Mouse (Mus musculus): ENCODE results near the gene Crocc. TPM values are rescaled to one million over a fixed set of nuclear protein-coding genes. Genes with fewer than 3 reads are reported as not detected.

Gene Crocc
- total RNA-seq, 2 experiments from 2014 or later, result 2.0 to 2.5 TPM

- DNase-seq (ENCODE audit: low spot score), result no peak
These were observed 7.2 kb upstream of the Crocc start for GRCm38 (mm10) chr4:141067516-141068046.

DNA sequence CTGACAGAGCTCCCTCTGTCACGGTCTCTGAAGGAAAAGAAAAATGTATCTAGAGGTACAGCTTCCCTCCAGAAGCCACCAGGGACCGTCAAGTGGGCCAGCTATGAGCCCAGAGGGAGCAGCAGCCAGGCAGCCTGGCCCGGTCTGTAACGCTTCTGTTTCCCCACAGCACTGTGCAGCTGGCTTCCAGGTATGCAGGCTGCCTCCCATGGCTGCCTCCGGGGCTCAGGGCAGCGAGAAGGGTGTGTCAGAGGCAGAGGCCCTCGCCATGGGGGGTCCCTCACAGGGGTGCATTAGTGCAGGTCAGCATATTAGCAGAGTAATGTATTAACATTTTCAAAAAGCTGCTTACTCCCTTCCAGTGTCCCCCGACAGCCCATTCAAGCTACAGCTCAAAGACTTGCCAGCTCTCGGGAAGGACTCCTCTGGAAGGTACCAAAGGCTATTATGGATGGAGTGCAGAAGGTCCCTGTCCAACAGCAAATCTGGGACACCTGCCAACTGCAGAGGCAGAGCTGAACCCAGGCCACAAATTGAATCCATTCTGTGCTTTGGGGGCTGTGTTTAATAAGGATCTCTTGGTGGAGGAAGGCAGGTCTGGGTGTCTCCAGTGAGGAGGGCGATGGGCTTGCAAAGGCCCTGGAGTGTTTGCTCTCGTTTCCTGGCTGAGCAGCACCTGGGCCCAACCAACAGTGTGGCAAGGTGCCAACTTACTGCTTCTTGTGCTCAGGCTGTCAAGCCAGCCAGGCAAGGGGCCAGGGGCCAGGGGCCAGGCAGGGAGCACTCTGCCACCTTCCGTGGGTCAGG is 6.6 kb upstream of the Crocc start:
- DNase-seq (ENCODE audit: low spot score), result peak; percentile 49

- peak; percentile 72 for DNase-seq (ENCODE audit: low spot score)
These were observed 4.8 kb upstream of the Crocc start for GRCm38 (mm10) chr4:141065123-141065522.

GRCm38 (mm10) chr4:141064104-141064659 is 3.8 kb upstream of the Crocc start:
- no peak for DNase-seq (ENCODE audit: low spot score)

DNA sequence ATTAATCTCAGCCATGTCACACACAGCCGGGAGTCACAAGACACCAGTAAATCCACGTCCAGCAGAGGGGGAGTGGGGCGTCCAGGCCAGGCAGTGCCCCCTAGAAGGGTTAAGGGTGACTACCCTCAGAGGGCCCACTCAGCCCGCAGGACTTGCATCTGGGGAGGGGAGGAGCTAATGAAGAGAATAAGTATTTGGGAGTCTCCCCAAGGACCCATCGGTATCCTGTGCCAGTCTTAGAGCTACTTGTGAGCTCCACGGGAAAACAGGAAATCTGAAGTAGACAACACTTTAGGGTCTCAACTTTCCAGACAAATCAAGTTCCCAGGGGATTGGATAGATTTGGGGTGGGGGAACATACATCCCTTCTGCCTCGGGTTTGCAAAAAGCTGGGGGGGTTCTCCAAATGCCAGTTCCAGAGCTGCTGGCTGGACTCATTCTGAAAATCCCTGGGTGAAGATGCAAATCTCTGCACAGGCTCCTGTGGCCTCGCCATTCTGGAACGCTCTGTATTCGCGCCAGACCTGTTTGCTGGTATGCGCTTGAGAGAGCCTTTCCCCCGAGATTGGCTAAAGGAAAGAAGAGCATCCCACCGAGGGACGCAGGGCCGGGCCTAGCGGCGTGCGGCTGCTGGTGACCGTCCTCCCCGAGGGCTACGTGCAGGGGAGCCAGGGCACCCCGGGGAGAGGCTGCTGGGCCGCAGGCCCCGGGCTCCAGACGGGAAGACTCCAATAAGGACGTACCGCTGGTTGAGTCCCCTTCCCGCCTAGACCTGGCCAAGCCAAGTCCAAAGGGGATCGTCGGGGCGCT is 529 bp downstream of the Crocc start:
- no peak for DNase-seq (ENCODE audit: low spot score)

DNA sequence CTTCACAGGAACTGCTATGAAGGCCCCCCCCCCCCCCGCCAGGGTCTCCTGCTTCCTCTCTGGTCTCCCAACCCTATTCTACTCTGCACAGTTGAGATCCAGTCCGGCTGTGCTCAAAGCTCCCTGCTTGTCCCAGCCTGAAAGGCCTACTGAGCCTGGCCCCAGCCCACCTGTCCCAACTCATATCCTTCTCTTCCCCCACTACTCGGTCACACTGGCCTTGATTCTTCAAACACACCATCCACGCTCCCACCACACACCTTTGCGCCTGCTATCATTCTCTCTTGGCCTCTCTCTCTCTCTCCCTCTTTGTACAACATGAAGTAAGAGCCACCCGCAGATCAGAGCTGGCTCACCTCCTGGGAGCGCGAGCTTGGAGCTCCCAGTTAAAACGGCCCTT is 1.5 kb downstream of the Crocc start:
- no peak for DNase-seq (ENCODE audit: low spot score)

DNA sequence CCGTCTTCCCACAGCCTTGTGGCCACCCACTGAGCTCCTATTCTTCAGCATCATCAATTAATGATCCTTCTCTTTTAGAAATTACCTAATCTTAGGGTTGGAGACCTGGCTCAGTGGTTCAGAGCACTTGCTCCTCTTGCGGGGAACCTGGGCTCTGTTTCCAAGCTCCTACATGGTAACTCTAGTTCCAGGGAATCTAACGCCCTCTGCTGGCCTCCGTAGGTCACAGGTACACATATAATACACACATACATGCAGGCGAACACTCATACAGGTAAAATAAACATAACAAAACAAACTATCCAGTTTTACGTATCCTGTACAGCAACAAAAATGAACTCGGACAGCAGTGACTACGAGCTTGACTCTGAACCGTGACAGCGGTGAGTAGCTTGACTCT is 3.4 kb downstream of the Crocc start:
- DNase-seq (ENCODE audit: low spot score), result no peak

GRCm38 (mm10) chr4:141053568-141054161 is 6.7 kb downstream of the Crocc start:
- DNase-seq (ENCODE audit: low spot score), result no peak

GRCm38 (mm10) chr4:141053138-141053537 is 7.2 kb downstream of the Crocc start:
- DNase-seq (ENCODE audit: low spot score), result no peak

GRCm38 (mm10) chr4:141052442-141052841 is 7.9 kb downstream of the Crocc start:
- DNase-seq (ENCODE audit: low spot score), result no peak

DNA sequence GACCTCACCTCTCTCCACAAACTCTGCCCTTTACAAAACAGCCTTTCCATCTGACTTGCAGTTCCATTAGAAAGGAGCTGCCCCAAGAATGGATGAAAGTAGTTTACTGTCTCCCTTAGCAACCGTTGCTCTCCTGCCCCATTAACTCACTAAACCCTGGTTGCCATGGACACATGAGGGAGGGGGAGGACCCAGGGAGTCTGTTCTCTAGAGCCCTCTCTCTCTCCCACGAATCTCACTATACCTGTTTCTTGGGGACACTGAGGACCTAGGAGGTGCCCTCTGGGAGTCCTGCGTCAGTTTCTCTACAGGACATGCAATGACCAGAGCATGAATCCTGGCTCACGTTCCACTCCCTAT is 10.9 kb downstream of the Crocc start:
- DNase-seq (ENCODE audit: low spot score), result no peak

DNA sequence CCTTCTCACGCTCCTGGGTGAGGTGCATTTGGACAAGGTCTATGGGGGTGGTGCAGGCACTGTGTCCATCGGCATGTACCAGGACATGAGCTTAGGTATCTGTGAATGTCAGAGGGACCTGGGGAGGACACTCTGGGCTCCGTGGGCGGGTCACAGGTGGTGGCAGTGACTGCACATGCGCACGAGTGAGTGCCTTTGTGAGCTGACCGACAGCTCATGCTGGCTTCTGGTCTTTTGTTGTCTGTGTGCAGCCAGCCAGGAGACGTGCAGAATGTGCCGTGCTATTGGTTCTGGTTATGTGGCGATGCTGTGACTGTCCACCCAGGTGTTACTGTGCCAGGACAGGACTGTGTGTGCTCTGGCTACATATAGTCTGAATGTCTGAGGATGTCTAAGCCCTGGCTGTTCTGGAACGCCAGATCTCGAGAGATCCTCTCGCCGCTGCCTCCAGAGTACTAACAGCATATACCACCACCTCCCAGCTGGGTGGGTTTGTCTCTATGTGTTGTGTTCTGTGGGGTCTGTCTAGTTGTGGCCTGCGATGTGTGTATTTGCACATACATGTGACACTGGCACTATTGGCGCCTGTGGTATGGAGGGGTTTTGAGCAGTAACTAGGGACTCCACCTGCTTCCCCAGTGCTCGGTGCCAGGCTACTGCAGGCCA is 11.4 kb downstream of the Crocc start:
- no peak for DNase-seq (ENCODE audit: low spot score)

- peak; percentile 36 for DNase-seq (ENCODE audit: low spot score)
These were observed 15.5 kb downstream of the Crocc start for GRCm38 (mm10) chr4:141044816-141045215.

DNA sequence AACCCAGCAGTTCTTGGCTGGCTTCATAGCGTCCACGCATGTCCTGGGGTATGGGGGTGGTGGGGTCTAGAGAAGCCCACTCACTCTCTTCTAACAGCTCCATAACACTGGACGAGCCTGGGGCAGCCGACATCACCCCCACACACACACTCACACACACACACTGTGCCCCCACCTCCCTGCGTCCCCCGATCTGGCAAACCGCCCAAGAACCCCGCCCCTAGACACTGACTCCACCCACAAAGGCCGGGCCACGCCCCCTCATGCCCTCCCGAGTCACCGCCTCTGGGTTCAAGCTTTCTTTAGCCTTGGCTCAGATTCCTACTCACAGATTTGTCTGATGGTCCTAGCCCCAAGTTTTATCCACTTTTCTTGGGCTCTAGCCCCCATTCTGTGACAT is 19.2 kb downstream of the Crocc start:
- no peak for DNase-seq (ENCODE audit: low spot score)

- peak; percentile 33 for DNase-seq (ENCODE audit: low spot score)
These were observed 26.5 kb downstream of the Crocc start for GRCm38 (mm10) chr4:141033606-141034549.

- DNase-seq (ENCODE audit: low spot score), result peak; percentile 88
These were observed 28.6 kb downstream of the Crocc start for GRCm38 (mm10) chr4:141031733-141032132.

- DNase-seq (ENCODE audit: low spot score), result no peak
These were observed 29.7 kb downstream of the Crocc start for GRCm38 (mm10) chr4:141030541-141031206.

DNA sequence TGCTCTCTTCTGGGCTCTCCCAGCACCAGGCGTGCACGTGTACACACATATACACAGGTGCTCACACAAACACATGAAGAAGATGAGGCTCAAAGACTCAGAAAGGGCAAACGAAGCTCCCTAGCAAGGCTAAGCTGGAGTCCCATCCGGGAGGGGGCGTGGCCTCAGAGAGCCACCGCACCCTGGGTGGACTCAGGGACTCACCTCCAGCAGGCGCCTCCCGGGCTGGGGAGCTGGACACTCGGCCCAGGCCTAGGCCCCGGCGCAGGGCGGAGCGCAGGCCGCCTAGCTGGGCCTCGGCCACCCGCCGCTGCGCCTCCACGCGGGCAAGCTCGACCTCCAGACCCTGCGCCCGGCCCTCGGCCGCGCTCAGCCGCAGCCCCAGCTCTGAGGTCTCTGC is 35.4 kb downstream of the Crocc start:
- no peak for DNase-seq (ENCODE audit: low spot score)

DNA sequence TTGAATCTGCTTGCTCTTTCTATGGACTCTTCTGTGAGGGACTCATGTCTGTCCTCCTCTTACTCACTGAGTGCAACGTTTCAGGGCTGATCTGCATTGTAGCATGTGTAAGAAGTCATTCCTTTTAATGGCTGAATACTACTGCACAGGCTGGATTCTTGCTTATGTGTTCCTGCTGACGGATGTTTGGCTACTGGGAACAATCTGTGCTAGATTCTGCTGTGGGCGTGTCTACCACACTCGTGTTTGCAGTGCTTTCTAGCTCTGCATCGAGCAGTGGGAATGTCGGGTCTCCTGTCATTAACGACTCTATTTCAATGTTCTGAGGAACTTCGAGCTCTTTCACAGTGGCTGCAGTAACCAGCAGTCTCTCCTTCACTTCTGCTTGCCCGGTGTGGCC is 36.3 kb downstream of the Crocc start:
- DNase-seq (ENCODE audit: low spot score), result no peak

DNA sequence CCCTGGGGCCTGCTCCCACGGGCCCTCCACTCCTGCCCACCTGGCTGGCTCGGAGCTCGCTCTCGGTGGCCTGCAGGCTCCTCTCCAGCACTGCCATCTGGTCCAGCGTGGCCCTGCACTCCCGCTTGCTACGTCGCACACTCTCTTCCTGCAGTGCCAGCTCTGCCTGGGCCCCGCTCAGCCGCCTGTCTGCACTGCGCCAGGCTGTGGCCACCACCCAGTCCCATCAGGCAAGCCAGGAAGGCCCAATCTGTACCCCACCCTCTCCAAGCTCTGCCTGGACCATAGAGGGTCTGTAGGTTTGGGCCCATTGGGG is 38.8 kb downstream of the Crocc start:
- no peak for DNase-seq (ENCODE audit: low spot score)

All from gastrocnemius, adult 18-20 months (tissue).